Mouse (Mus musculus) hindbrain, embryonic 16.5 days (tissue): Measurements from ENCODE around the gene Lrrc4c. TPM values are rescaled to one million over a fixed set of nuclear protein-coding genes. Genes with fewer than 3 reads are reported as not detected.

Experiments used
- ATAC-seq: fragments of 200-750 bp; cut with Nextera tagmentation; 2 replicates; pipeline ENCODE4 v1.8.0; 2017; ENCODE audit warnings: moderate TSS enrichment, moderate library complexity
- H3K27ac ChIP-seq: fragments of 300-500 bp; sonication (generic); 2 replicates; pipeline ENCODE4 v1.5.1; 2014; ENCODE audit warnings: low read depth, mild to moderate bottlenecking, control low read depth, low read length, moderate library complexity
- H3K27me3 ChIP-seq: fragments of 300-500 bp; sonication (generic); replicated peaks from 2 replicates; pipeline ENCODE4 v1.6.1; 2014; ENCODE audit warnings: low read length; ENCODE audit not compliant: control insufficient read depth, insufficient read depth
- H3K36me3 ChIP-seq: fragments of 300-500 bp; sonication (generic); 2 replicates; pipeline ENCODE4 v1.6.1; 2014; ENCODE audit warnings: mild to moderate bottlenecking, low read length, moderate library complexity, mixed read lengths; ENCODE audit not compliant: control insufficient read depth, insufficient read depth
- H3K4me1 ChIP-seq: fragments of 300-500 bp; sonication (generic); 2 replicates; pipeline ENCODE4 v1.6.1; 2014; ENCODE audit warnings: low read depth, low read length; ENCODE audit not compliant: control insufficient read depth, insufficient read depth
- H3K4me2 ChIP-seq: fragments of 300-500 bp; sonication (generic); 2 replicates; pipeline ENCODE4 v1.6.1; 2014; ENCODE audit warnings: mild to moderate bottlenecking, low read length, control low read depth, moderate library complexity
- H3K4me3 ChIP-seq: fragments of 300-500 bp; sonication (generic); 2 replicates; pipeline ENCODE4 v1.5.1; 2014; ENCODE audit warnings: mild to moderate bottlenecking, low read length, control low read depth, moderate library complexity
- H3K9ac ChIP-seq: fragments of 300-500 bp; sonication (generic); 2 replicates; pipeline ENCODE4 v1.6.1; 2014; ENCODE audit warnings: low read depth, mild to moderate bottlenecking, control low read depth, low read length, moderate library complexity
- H3K9me3 ChIP-seq: fragments of 300-500 bp; sonication (generic); 2 replicates; pipeline ENCODE4 v1.6.1; 2014; ENCODE audit warnings: mild to moderate bottlenecking, low read length, moderate library complexity; ENCODE audit not compliant: control insufficient read depth
- WGBS: fragments of 180-500 bp; shearing (Covaris S2); extraction: QIAGEN DNeasy Blood & Tissue Kit; methylation state at CpG from one replicate; pipeline ENCODE4 v1.1.7; 2014; 5-methylcytosine and 5-hydroxymethylcytosine counted together
- polyA plus RNA-seq: library from polyadenylated mRNA; unstranded; fragments of >200 nt; fragmentation: Nextera tagmentation; extraction: Ambion mirVana; gene quantifications from 2 replicates; pipeline ENCODE4 v1.2.1, GENCODE M21; 2015

Lrrc4c gene
- polyA plus RNA-seq, 1 experiment from 2014 or later: 42.5 TPM

DNA sequence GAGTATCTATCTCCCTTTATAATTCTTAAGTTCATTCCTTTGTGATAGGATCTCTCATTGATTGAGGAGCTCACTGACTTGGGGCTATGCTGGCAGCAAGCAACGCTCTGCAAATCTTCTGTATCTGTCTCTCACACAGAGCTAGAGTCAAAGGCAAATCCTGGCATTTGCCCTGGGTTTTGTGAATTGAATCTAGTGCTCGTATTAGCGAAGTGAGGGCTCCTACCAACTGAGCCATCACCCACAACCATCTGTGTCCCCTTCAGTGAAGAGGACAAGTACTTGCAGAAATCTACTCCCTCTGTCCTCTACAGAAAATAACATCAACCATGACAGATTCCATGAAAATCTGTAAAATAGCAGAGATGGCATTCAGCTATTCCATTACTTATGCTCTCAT, 726.0 kb downstream of the Lrrc4c start:
- Histone ChIP-seq H3K27ac (no peak overlapping the region), H3K9me3 (no peaks in the 10 kb centered on the region), H3K27me3 (no peaks in the 10 kb centered on the region), H3K36me3 (no peaks in the 10 kb centered on the region), H3K4me2 (no peak overlapping the region), H3K9ac (no peak overlapping the region), H3K4me1 (no peaks in the 10 kb centered on the region), H3K4me3 (no peak overlapping the region)
- ATAC-seq: no peak
- WGBS: 73% methylated on average over 3 of the region's 3 CpGs

DNA sequence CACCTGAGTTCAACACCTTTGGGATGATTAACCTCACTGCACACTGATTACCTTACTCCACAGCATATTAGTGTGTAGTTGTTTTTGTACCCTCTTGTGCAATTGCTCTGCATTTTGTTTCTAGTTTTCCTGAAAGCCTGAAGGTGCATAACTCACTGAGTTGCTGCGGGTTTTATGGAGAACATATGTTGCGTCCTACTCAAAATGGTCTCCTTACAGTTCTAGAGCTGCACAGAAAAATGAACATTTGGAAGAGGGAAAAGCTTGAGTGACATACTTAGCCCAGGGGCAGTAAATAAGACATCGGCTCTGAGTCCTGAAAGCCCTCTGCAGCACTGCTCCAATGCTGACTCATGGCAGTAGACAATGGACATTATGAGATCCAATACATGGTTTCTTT, 727.7 kb downstream of the Lrrc4c start:
- Histone ChIP-seq H3K36me3 (no peaks in the 10 kb centered on the region), H3K4me1 (no peaks in the 10 kb centered on the region), H3K4me3 (no peak overlapping the region), H3K9me3 (no peaks in the 10 kb centered on the region), H3K27me3 (no peaks in the 10 kb centered on the region), H3K9ac (no peak overlapping the region), H3K4me2 (no peak overlapping the region), H3K27ac (no peak overlapping the region)
- no peak for ATAC-seq
- WGBS: 89% methylated on average over 3 of the region's 3 CpGs

DNA sequence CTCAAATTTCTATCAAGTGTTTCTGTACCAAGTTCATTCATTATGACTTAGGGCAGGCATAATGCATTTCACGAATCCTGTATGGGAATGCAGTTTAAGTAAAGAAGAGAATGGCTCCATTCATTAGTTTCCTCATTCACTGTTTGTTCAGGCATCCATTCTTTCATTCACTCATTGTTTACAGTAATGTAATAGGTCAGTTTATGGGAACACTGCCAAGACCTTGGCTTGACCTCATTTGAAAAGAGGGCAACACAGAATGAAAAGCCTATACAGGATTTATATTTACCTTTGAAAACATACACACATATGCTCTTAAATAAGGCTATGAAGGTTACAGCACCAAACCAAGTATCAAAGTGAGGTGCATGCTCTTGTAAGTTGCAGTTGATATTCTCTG, 762.2 kb downstream of the Lrrc4c start:
- no peak overlapping the region for H3K27ac ChIP-seq
- no peaks in the 10 kb centered on the region for H3K9me3 ChIP-seq
- 30% methylated on average over 1 of the region's 1 CpGs for WGBS
- H3K4me3 ChIP-seq: no peak overlapping the region
- no peak overlapping the region for H3K9ac ChIP-seq
- H3K4me1 ChIP-seq: no peaks in the 10 kb centered on the region
- H3K27me3 ChIP-seq: no peaks in the 10 kb centered on the region
- no peak for ATAC-seq
- H3K4me2 ChIP-seq: no peak overlapping the region
- no peaks in the 10 kb centered on the region for H3K36me3 ChIP-seq

DNA sequence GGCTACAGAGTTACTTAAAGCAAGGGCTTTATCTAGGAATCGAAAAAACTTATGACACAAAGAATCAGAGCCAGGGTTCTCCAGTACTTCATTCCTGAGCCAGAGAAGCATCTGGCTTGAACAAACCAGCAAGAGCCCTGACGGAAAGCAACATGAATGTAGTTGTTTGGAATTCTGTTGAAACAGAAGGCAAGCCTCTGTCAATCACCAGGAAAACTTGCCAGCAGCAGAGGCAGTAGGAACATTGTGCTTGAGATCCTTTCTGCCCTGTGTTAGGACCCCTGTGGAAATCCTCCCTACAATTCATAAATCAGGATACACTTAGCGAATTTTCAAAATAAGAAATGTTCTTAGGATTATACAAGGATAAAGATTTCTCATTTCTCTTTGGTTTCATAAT, 780.0 kb downstream of the Lrrc4c start:
- Histone ChIP-seq H3K4me3 (no peak overlapping the region), H3K4me2 (no peak overlapping the region), H3K9ac (no peak overlapping the region), H3K9me3 (no peaks in the 10 kb centered on the region), H3K4me1 (no peaks in the 10 kb centered on the region), H3K27ac (no peak overlapping the region), H3K36me3 (no peaks in the 10 kb centered on the region), H3K27me3 (no peaks in the 10 kb centered on the region)
- WGBS: 51% methylated on average over 3 of the region's 3 CpGs
- ATAC-seq: no peak

DNA sequence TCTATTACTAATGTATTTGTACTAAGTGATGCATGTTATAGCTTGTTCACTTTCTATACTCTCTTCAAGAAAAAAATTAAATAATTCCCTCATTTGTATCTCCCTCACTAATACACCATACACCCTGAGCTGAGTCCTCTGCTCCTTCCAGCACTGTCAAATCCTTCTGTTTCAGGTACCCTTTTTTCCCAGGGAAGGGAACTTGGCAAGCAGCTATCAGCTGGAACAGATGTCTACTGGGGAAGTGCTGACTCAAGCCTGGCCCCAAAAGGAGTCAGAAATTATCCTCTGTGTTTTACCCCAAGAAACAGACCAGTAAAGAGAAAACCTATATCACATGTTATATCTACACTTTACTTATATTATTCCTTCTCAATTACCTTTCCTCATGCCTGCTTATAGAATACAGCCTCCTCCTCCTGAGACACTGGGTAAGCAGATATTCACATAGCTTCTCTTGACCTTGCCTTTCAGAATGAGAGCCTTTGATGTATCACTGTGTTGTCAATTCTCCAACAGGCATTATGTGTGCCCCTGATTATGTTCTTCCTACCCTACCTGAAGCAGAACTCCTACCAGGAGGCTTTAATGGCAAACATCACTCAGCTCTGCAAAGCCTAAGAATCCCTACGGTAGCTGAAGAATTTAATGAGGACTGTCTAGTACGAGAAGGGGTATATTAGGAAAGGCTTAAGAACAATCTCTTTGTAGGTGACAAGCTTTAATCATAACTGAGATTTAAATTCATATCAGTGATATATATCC, 785.6 kb downstream of the Lrrc4c start:
- Histone ChIP-seq H3K27me3 (no peaks in the 10 kb centered on the region), H3K4me1 (no peaks in the 10 kb centered on the region), H3K9ac (no peak overlapping the region), H3K36me3 (no peaks in the 10 kb centered on the region), H3K9me3 (no peaks in the 10 kb centered on the region), H3K4me2 (no peak overlapping the region), H3K4me3 (no peak overlapping the region), H3K27ac (no peak overlapping the region)
- 72% methylated on average over 2 of the region's 2 CpGs for WGBS
- no peak for ATAC-seq

DNA sequence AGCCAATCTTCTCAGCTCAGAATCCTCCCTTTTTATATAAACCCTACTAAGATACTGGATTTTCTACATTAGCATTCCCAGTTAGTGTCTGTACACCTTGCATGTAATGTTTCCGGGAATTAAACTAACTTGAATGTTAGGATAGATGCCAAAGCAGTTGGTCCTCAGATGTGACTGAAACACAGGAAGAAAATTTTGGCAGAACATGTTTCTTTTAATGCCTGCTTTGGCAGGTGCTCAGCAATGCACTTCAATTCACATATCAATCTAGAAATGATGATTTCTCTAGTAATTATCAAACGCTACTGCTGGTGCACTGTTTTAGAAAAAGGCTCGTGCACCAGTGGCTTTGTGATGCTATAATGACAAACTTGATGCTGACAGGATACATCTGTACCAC, 806.3 kb downstream of the Lrrc4c start:
- no peak overlapping the region for H3K4me2 ChIP-seq
- no peaks in the 10 kb centered on the region for H3K27me3 ChIP-seq
- no peaks in the 10 kb centered on the region for H3K36me3 ChIP-seq
- H3K4me1 ChIP-seq: no peaks in the 10 kb centered on the region
- no peaks in the 10 kb centered on the region for H3K9me3 ChIP-seq
- WGBS: 75% methylated on average over 3 of the region's 3 CpGs
- no peak for ATAC-seq
- H3K9ac ChIP-seq: no peak overlapping the region
- H3K4me3 ChIP-seq: no peak overlapping the region
- H3K27ac ChIP-seq: no peak overlapping the region

DNA sequence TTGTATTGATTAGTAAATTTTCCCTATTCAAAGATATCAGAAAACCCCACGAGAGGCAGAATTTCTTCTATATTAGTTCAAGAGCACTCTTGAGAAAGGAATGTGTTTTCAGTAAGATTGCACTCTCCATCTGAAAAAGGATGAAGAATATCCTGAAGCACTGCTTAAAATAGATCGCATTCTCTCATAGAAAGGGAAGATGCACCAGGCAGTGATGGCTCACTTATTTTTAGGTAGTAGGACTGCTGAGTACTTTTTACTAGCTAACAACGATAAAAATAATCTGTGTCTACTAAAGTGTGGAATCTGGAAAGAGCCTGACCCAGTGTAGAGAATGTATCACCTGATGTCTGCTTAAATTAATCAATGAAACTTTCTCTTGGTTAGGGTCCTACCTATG, 820.5 kb downstream of the Lrrc4c start:
- Histone ChIP-seq H3K36me3 (no peaks in the 10 kb centered on the region), H3K9ac (no peak overlapping the region), H3K4me2 (no peak overlapping the region), H3K4me1 (no peaks in the 10 kb centered on the region), H3K4me3 (no peak overlapping the region), H3K27ac (no peak overlapping the region), H3K27me3 (no peaks in the 10 kb centered on the region), H3K9me3 (no peaks in the 10 kb centered on the region)
- no peak for ATAC-seq
- WGBS: 90% methylated on average over 3 of the region's 3 CpGs

DNA sequence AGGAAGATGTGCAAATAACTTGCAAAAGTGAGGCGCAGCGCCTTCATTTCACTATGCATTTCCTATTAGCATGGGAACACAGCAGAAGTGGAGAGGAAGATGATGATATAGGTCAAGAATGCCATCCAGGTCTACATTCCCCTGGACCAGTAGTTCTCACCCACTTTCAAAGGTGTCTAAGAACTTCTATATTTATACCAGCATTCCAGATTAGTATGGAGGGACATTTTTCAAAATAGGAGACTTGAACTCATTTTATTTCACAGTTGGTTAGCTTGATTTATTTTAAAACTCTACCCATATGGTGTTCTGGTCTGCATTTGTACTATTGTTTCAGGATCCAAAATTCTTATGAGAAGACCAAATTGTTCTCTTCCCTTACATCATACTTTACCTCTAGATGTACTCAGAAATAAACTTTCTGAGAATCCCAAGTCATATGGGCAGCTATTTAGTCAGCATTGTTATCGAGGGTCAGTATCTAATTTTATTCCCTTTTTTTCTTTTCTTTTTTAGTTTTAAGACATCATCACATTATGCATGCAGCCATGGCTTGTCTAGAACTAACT, 833.7 kb downstream of the Lrrc4c start:
- WGBS: 97% methylated on average over 3 of the region's 3 CpGs
- Histone ChIP-seq H3K9me3 (no peaks in the 10 kb centered on the region), H3K27me3 (no peaks in the 10 kb centered on the region)

DNA sequence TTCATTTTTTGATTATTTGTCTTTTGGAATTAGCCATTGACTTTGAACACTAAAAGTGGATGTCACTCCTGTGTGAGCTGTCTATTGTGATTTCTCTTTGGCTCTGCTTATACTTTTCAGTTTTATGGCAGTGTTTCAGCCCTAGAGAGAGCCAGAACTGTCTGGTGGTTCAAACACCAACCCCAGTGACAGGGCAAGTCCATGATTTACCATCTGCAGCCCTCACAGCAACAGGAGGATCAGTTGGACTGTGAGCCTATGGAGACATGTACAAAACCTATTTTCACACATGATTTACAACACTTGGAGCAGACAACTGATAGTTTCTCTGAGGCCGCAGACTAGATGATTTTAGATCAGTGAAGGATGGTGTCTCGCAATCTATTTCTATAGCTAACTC, 847.8 kb downstream of the Lrrc4c start:
- Histone ChIP-seq H3K27me3 (no peaks in the 10 kb centered on the region), H3K9me3 (no peaks in the 10 kb centered on the region), H3K27ac (no peak overlapping the region), H3K36me3 (no peaks in the 10 kb centered on the region), H3K4me1 (no peaks in the 10 kb centered on the region), H3K4me2 (no peak overlapping the region), H3K4me3 (no peak overlapping the region), H3K9ac (no peak overlapping the region)
- WGBS: 89% methylated on average over 2 of the region's 2 CpGs
- no peak for ATAC-seq

More for the DNA sequence above, 833.7 kb downstream of the Lrrc4c start:
- no peaks in the 10 kb centered on the region for H3K36me3 ChIP-seq
- no peaks in the 10 kb centered on the region for H3K4me1 ChIP-seq
- no peak overlapping the region for H3K4me3 ChIP-seq
- no peak overlapping the region for H3K9ac ChIP-seq
- ATAC-seq: no peak
- no peak overlapping the region for H3K27ac ChIP-seq
- no peak overlapping the region for H3K4me2 ChIP-seq
